In the genomic region with DNA sequence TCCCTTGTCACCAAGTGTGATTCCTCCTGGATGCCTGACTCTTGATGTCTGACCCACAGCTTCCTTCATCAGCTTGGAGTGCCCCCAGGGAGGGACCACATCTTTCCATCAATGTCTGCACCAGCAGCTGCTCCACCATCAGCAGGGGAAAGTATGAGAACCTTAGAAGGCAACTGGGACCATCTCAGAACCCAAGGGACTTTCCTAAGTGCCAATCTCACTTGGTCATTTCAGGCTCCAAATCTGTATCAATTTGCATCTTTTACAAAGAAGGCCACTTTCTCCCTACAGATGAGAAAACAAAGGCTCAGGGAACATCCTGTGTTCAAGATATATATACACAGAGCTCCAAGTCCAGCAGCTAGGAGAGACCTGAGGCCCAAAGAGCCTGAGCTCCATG, we compare ENCODE assay signal across 15 mouse cellular contexts.
A peak's percentile ranks its signal among the peaks of the same experiment; 100 is the strongest.
DNase-seq lines count a peak whose midpoint lies in the region; ATAC-seq lines count a peak whose summit lies in the region.
"Had no signal": no experiment of that assay in that cellular context is flagged by ENCODE, and none has a peak within 500 bp of the region (broad histone marks: within the 10 kb centered on the region; RNA-seq: fewer than 3 reads in every experiment).

No protein-coding gene starts in this region.

- peak; percentile 18 for DNase-seq in neural tube, embryonic 11.5 days (ENCODE audit: low spot score)
- no peak for DNase-seq in neural tube, embryonic 10.5 days (ENCODE audit: extremely low spot score, low spot score)
- DNase-seq in adrenal gland, postnatal 36 days, result no peak
- DNase-seq in natural killer cell, adult 2 months (ENCODE audit: low spot score in 2 of 2), result no peak
- DNase-seq in frontal cortex, postnatal 25 days (ENCODE audit: low spot score in 2 of 2), result no peak
- DNase-seq: cerebellum, adult 11 months; kidney, adult 8-10 months; lung, adult 2 months; spleen, adult 18-20 months had no signal

- H3K36me3 ChIP-seq in neural tube, embryonic 11.5 days (ENCODE audit: control insufficient read depth, insufficient read depth, low read length), result no peaks in the 10 kb centered on the region
- H3K36me3 ChIP-seq in hindbrain, embryonic 12.5 days, result no peaks in the 10 kb centered on the region
- no peaks in the 10 kb centered on the region for H3K36me3 ChIP-seq in midbrain, embryonic 13.5 days
- H3K36me3 ChIP-seq in liver, embryonic 12.5 days, result no peaks in the 10 kb centered on the region
- H3K36me3 ChIP-seq: G1E; limb, embryonic 15.5 days had no signal

- no peak overlapping the region for H3K4me3 ChIP-seq in neural tube, embryonic 11.5 days (ENCODE audit: low read depth, low read length)
- H3K4me3 ChIP-seq in hindbrain, embryonic 12.5 days, result no peak overlapping the region
- H3K4me3 ChIP-seq in midbrain, embryonic 13.5 days (replicated peaks), result no peak overlapping the region
- H3K4me3 ChIP-seq in liver, embryonic 12.5 days, result no peak overlapping the region
- H3K4me3 ChIP-seq: limb, embryonic 15.5 days; myocyte had no signal

- no peak overlapping the region; the same call in 1 of the 2 replicates for H3K9ac ChIP-seq in neural tube, embryonic 11.5 days (ENCODE audit: low read length)
- H3K9ac ChIP-seq in hindbrain, embryonic 12.5 days, result no peak overlapping the region
- no peak overlapping the region for H3K9ac ChIP-seq in midbrain, embryonic 13.5 days (replicated peaks)
- H3K9ac ChIP-seq in liver, embryonic 12.5 days, result no peak overlapping the region
- H3K9ac ChIP-seq: limb, embryonic 15.5 days had no signal

- H3K4me2 ChIP-seq in neural tube, embryonic 11.5 days (ENCODE audit: low read depth), result no peak overlapping the region
- no peak overlapping the region for H3K4me2 ChIP-seq in hindbrain, embryonic 12.5 days (replicated peaks)
- H3K4me2 ChIP-seq in midbrain, embryonic 13.5 days (replicated peaks), result no peak overlapping the region
- H3K4me2 ChIP-seq in liver, embryonic 12.5 days, result no peak overlapping the region
- H3K4me2 ChIP-seq: limb, embryonic 15.5 days had no signal

- H3K4me1 ChIP-seq in neural tube, embryonic 11.5 days (ENCODE audit: control insufficient read depth, insufficient read depth, low read length), result peaks cover 37% of the 10 kb centered on the region
- peaks cover 83% of the 10 kb centered on the region for H3K4me1 ChIP-seq in hindbrain, embryonic 12.5 days
- peaks cover 91% of the 10 kb centered on the region for H3K4me1 ChIP-seq in midbrain, embryonic 13.5 days (replicated peaks)
- peaks cover 14% of the 10 kb centered on the region; the same call in 1 of the 2 replicates for H3K4me1 ChIP-seq in liver, embryonic 12.5 days

- H3K27me3 ChIP-seq in neural tube, embryonic 11.5 days (ENCODE audit: control insufficient read depth, insufficient read depth, low read length), result no peaks in the 10 kb centered on the region
- no peaks in the 10 kb centered on the region for H3K27me3 ChIP-seq in hindbrain, embryonic 12.5 days
- no peaks in the 10 kb centered on the region for H3K27me3 ChIP-seq in midbrain, embryonic 13.5 days
- H3K27me3 ChIP-seq in liver, embryonic 12.5 days (replicated peaks), result peaks cover 9% of the 10 kb centered on the region; the same call in 1 of the 2 replicates
- H3K27me3 ChIP-seq: limb, embryonic 15.5 days had no signal

- ATAC-seq in neural tube, embryonic 11.5 days (ENCODE audit: insufficient read depth, low FRiP score, low TSS enrichment), result no peak
- ATAC-seq in hindbrain, embryonic 12.5 days (ENCODE audit: low FRiP score), result no peak
- no peak for ATAC-seq in midbrain, embryonic 13.5 days
- no peak for ATAC-seq in liver, embryonic 12.5 days

- no peaks in the 10 kb centered on the region for H3K9me3 ChIP-seq in neural tube, embryonic 11.5 days (ENCODE audit: control insufficient read depth, low read length)
- H3K9me3 ChIP-seq in hindbrain, embryonic 12.5 days (replicated peaks), result no peaks in the 10 kb centered on the region
- H3K9me3 ChIP-seq in midbrain, embryonic 13.5 days, result no peaks in the 10 kb centered on the region
- H3K9me3 ChIP-seq in liver, embryonic 12.5 days (replicated peaks), result no peaks in the 10 kb centered on the region
- H3K9me3 ChIP-seq: G1E; limb, embryonic 15.5 days had no signal

- peak overlapping the region; percentile 98 for H3K27ac ChIP-seq in neural tube, embryonic 11.5 days (ENCODE audit: low read depth, low read length)
- peak overlapping the region; percentile 98 for H3K27ac ChIP-seq in hindbrain, embryonic 12.5 days
- H3K27ac ChIP-seq in midbrain, embryonic 13.5 days, result peak overlapping the region; percentile 99
- no peak overlapping the region for H3K27ac ChIP-seq in liver, embryonic 12.5 days
